Mouse (Mus musculus) liver, adult 2 months (tissue): ENCODE data around the gene Scube3.
"Not testable (repeated sequence)": the region's sequence is repeated elsewhere in the genome, so short reads cannot be mapped to it uniquely, and the experiment has no call there.

Experiments used
- CTCF ChIP-seq: fragments of 200-500 bp; IDR thresholded peaks from 2 replicates; pipeline ENCODE4 v1.5.1; 2011; ENCODE audit warnings: low read depth, low read length, control low read depth
- POLR2A ChIP-seq: fragments of 200-500 bp; IDR thresholded peaks from 2 replicates; pipeline ENCODE4 v1.6.1; 2011; ENCODE audit warnings: low read length, control low read depth; ENCODE audit not compliant: insufficient read depth; ENCODE audit errors: extremely low read depth

GRCm38 (mm10) chr17:28222463-28222862 lies 80.5 kb downstream of the Scube3 start:
- TF ChIP-seq CTCF, POLR2A: not testable (repeated sequence)
